Mouse (Mus musculus) kidney, adult 2 months (tissue): ENCODE measurements at regions not wholly inside any gene's neighbourhood (a gene's known extent, or its start where the extent isn't known, plus 50 kb on each side); places are given as distances from the start of the nearest gene placed in this dataset.

Experiments used
- DNase-seq: peaks from one replicate; pipeline ENCODE4 v3.0.0; 2021
- H3K27ac ChIP-seq: fragments of 200-500 bp; 2 replicates; pipeline ENCODE4 v1.5.1; 2012; ENCODE audit warnings: low read depth, low read length, control low read depth, inconsistent platforms; ENCODE audit not compliant: insufficient read depth
- H3K27me3 ChIP-seq: fragments of 200-500 bp; replicated peaks from 2 replicates; pipeline ENCODE4 v1.6.1; 2012; ENCODE audit warnings: mild to moderate bottlenecking, moderate library complexity, low read length, inconsistent platforms; ENCODE audit not compliant: control insufficient read depth, insufficient read depth
- H3K36me3 ChIP-seq: fragments of 200-500 bp; 2 replicates; pipeline ENCODE4 v1.6.1; 2012; ENCODE audit warnings: mild to moderate bottlenecking, moderate library complexity, low read length, inconsistent platforms; ENCODE audit not compliant: control insufficient read depth, insufficient read depth
- H3K4me1 ChIP-seq: fragments of 200-500 bp; 2 replicates; pipeline ENCODE4 v1.6.1; 2011; ENCODE audit warnings: low read length; ENCODE audit not compliant: control insufficient read depth, insufficient read depth
- H3K4me3 ChIP-seq: fragments of 200-500 bp; 2 replicates; pipeline ENCODE4 v1.5.1; 2011; ENCODE audit warnings: mild to moderate bottlenecking, low read depth, low read length, control low read depth; ENCODE audit not compliant: insufficient read depth
- CTCF ChIP-seq: fragments of 200-500 bp; conservative IDR thresholded peaks from 2 replicates; pipeline ENCODE4 v1.5.1; 2011; ENCODE audit warnings: low read depth, mild to moderate bottlenecking, control low read depth, low read length, moderate library complexity, mixed read lengths; ENCODE audit not compliant: insufficient read depth, insufficient read length
- POLR2A ChIP-seq: fragments of 200-500 bp; IDR thresholded peaks from one replicate; pipeline ENCODE4 v1.6.1; 2011; ENCODE audit warnings: low read depth, low read length, control low read depth
- WGBS: fragments of 180-500 bp; shearing (Covaris S2); methylation state at CpG from one replicate; pipeline ENCODE4 v1.1.7; 2018; 5-methylcytosine and 5-hydroxymethylcytosine counted together

DNA sequence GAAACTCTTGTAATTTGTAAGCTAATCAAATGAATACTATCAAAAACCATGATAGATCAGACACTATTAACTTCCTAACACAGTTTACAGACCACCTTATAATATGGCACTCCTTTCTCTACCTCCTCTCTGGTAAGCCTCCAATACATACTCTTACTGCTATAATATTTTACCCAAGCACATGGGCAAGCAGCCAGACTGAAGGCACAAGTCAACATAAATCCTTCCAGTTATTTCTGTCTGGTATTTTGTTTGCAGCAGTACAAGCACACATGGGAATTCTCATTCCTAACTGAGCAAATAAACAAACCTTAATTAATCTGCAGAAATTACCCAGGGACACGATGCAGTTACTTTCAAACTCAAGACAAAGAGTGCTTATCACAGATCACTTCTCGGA, 210.7 kb upstream of the Zc3h12c start:
- no peak for TF ChIP-seq POLR2A
- TF ChIP-seq CTCF: no peak
- H3K4me1 ChIP-seq: no peaks in the 10 kb centered on the region
- H3K36me3 ChIP-seq: no peaks in the 10 kb centered on the region
- DNase-seq: peak; percentile 22
- H3K27me3 ChIP-seq: no peaks in the 10 kb centered on the region
- 55% methylated on average over 2 of the region's 2 CpGs for WGBS
- no peak overlapping the region for H3K4me3 ChIP-seq
- no peak overlapping the region for H3K27ac ChIP-seq

DNA sequence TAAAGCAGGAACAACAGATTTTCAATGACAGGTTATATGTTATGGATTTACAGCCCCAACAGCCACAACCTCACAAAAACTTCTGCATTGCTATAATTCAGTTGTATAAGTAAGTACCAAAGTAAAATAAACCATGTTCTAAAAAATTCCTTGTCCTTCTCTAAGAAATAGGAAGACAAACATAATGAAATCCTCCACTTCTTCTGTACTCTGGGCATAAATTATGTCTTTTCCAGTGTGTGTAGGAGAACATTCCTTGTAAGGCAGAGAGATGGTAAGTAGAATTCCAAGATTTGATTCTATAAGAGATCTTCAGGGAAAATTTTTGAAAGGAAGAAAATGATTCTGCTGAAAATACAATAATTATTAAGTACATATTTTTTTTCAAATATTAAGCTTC, 209.4 kb upstream of the Zc3h12c start:
- DNase-seq: no peak
- no peaks in the 10 kb centered on the region for H3K27me3 ChIP-seq
- no peak overlapping the region for H3K4me3 ChIP-seq
- H3K4me1 ChIP-seq: no peaks in the 10 kb centered on the region
- TF ChIP-seq POLR2A (no peak), CTCF (no peak)
- H3K27ac ChIP-seq: no peak overlapping the region
- H3K36me3 ChIP-seq: no peaks in the 10 kb centered on the region

DNA sequence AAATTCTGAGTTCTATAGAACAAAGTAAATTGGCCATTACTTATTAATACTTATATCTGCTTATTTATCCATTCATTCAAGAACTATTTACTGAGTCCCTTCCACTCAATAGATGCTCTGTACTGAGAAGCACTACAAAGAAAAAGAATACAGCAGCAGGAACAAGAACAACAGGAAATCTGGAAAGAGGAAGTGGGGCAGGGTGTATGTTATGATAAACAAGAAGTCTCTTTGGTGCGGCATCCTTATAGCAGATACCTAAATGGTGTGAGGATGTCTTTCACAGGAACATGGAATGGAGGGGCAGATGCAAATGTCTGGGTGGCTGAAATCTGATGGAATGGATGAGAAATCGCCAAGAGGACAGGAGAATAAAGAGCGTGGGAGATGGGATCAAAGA, 208.5 kb upstream of the Zc3h12c start:
- Histone ChIP-seq H3K36me3 (no peaks in the 10 kb centered on the region), H3K4me1 (no peaks in the 10 kb centered on the region), H3K4me3 (no peak overlapping the region), H3K27me3 (no peaks in the 10 kb centered on the region), H3K27ac (no peak overlapping the region)
- no peak for DNase-seq
- 87% methylated on average over 3 of the region's 3 CpGs for WGBS
- TF ChIP-seq POLR2A: no peak
- TF ChIP-seq CTCF: no peak

DNA sequence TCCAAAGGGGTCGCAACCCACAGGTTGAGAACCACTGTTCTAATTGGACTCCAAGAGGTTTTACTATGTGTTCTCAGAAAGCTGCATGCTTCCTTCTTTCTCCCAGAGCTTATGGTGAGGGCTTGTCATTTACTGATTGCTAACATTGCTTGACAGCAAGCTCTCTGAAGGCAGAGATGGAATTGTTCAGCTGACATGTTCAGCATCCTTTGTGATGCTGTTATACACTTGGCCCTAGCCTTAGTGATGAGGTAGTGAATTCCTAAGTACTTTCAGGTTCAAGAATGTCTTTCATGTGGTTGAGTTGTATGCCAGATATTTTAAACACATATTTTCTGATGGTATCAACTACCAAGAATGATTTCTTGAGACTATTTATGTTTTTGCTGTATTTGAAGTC, 202.9 kb upstream of the Zc3h12c start:
- Histone ChIP-seq H3K4me3 (no peak overlapping the region), H3K4me1 (no peaks in the 10 kb centered on the region), H3K36me3 (no peaks in the 10 kb centered on the region), H3K27ac (no peak overlapping the region), H3K27me3 (no peaks in the 10 kb centered on the region)
- DNase-seq: no peak
- WGBS: 97% methylated on average over 1 of the region's 1 CpGs
- no peak for TF ChIP-seq CTCF
- no peak for TF ChIP-seq POLR2A

DNA sequence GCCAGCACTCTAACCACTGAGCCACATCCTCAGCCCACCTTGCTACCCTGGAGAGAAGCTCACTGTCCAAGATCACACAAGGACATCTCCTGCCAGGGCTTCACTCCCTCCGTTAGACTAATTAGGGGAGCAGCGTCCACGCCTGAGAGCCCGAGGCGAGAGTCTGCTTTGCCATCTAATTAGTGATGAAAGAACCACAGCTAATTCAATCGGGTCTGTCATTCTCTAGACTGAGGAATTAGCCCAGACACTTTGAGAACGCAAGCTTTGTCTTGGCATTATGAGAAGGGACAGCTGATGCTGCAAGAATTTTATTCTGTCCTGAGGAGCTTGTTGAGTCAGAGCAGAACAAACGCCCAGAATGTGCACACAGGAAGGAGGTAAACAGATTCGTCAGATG, 200.5 kb upstream of the Zc3h12c start:
- DNase-seq: no peak
- no peak for TF ChIP-seq POLR2A
- no peak for TF ChIP-seq CTCF
- 37% methylated on average over 9 of the region's 9 CpGs for WGBS
- Histone ChIP-seq H3K27ac (no peak overlapping the region), H3K4me3 (no peak overlapping the region), H3K36me3 (no peaks in the 10 kb centered on the region), H3K27me3 (no peaks in the 10 kb centered on the region), H3K4me1 (no peaks in the 10 kb centered on the region)

DNA sequence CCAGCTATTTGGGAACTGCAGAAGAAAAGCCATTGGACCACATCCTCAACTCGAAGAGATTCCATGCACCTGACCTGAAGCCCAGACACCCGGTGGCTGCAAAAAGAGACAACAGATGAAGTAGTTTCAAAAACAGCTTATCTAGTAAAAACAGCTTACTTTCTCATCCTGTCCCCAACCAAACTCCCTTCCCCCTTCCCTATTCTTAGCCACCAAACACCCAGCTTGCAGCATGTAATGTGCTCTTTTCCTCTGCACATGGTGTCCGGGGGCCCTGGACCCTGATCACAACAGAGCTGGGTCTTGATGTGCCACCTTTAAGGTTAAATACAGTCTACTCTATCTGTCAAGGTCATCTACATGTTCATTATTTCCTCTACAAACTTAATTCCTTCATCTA, 199.7 kb upstream of the Zc3h12c start:
- TF ChIP-seq CTCF: no peak
- TF ChIP-seq POLR2A: no peak
- no peak overlapping the region for H3K27ac ChIP-seq
- H3K36me3 ChIP-seq: no peaks in the 10 kb centered on the region
- no peaks in the 10 kb centered on the region for H3K4me1 ChIP-seq
- no peak for DNase-seq
- no peaks in the 10 kb centered on the region for H3K27me3 ChIP-seq
- H3K4me3 ChIP-seq: no peak overlapping the region
- WGBS: 77% methylated on average over 3 of the region's 3 CpGs

DNA sequence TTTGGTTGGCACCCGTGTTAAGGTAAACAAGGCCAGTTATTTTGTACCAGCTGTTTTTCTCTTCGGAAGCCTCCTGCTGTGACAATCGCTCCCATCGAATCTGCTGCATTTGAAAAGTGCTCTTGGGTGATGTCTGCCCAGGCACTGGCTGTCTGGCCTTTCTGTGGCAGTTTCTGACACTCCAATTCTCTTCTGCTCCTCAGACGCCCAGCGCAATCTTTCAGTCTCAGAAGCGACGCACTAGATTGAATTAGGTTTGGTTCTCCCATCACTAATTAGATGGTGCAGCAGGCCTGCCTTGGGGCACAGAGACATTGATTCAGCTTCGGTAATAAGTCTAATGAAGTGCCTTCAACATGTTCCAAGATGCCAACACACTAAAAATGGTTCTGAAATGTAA, 197.7 kb upstream of the Zc3h12c start:
- TF ChIP-seq CTCF (no peak), POLR2A (no peak)
- 71% methylated on average over 9 of the region's 9 CpGs for WGBS

DNA sequence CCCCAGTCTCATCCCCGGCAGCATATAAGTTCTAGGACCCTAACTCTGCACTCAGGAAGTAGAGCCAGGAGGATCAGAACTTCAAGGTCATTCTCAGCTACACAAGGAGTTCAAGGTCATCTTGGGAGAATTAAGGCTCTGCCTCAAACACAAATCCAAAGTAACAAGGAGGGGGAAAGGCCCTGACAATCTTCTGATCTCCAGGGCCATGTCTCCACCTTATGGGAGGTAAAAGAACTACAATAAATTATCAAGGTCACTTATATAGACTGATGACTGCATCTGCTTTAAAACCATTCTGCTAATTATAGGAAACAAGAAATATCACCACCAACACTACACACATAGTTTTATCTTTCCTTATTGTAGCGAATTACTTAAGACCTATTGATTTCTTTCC, 193.2 kb upstream of the Zc3h12c start:
- H3K4me1 ChIP-seq: no peaks in the 10 kb centered on the region
- TF ChIP-seq POLR2A: no peak
- TF ChIP-seq CTCF: no peak
- no peak overlapping the region for H3K27ac ChIP-seq
- H3K36me3 ChIP-seq: no peaks in the 10 kb centered on the region
- 82% methylated on average over 2 of the region's 2 CpGs for WGBS
- DNase-seq: no peak
- no peak overlapping the region for H3K4me3 ChIP-seq
- H3K27me3 ChIP-seq: no peaks in the 10 kb centered on the region

More for the DNA sequence above, 197.7 kb upstream of the Zc3h12c start:
- Histone ChIP-seq H3K36me3 (no peaks in the 10 kb centered on the region), H3K27me3 (no peaks in the 10 kb centered on the region), H3K4me1 (no peaks in the 10 kb centered on the region), H3K27ac (no peak overlapping the region), H3K4me3 (no peak overlapping the region)
- DNase-seq: no peak
